Mouse (Mus musculus) kidney, postnatal 4 days (tissue): Measurements from ENCODE around the gene Crls1.

Experiments used
- DNase-seq, 2 experiments: peaks; one replicate each; pipeline ENCODE4 v3.0.0; 2021; ENCODE audit warnings: mixed read lengths in 2 of 2

Gene Crls1

DNA sequence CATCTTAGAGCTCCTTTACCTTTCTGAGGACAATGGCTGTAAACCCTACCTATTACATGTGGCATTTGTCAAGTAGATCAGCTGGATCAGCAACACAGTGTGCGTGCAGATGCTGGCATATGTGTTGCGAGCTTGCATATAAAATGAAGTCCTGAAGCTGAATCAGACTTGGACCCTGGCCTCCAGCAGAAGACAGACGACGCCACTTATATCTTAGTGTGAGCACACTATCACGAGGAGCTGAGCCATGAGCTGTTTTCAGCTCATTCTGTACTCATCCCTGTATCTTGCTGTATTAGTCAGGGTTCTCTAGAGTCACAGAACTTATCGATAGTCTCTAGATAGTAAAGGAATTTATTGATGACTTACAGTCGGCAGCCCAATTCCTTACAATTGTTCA, 38.8 kb downstream of the Crls1 start:
- DNase-seq: no peak

DNA sequence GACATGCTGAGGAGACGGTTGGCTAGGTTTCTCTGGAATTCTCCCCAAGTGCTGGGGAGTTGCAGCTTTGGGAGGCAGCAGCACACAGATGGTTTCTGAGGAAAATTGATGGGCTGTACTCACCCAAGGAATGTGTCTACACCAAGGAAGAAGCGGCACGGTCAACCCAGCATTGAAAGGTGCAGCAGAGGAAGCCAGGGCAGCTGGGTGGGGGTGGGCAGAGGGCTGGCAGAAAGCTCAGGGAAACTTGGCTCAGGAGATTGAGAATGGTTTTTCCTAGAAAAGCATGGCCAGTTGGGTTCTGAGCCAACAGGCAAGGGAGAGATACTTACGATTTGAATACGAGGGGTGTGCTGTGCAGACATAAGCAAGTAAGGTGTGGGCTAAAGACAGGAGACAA, 47.4 kb downstream of the Crls1 start:
- no peak for DNase-seq

DNA sequence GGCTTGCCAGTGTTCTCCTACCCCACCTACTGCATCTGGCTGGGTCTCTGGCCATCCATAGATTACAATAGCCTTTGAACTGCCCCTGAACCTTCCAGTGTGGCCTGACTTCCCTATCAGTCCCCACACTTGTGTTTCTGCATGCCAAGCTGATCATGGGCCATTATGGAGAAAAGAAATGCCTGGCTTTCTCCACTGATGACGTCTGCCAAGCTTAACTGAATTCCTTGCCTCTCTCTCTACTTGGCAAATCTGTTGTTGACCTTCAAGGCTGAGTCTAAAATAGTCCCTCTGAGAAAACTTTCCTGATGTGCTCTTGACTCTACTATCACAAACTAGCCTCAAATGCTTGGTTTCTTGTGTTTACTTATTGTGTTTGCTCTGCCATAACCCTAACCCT, 51.7 kb downstream of the Crls1 start:
- DNase-seq: no peak

GRCm38 (mm10) chr2:132900596-132900995, 54.1 kb downstream of the Crls1 start:
- DNase-seq: no peak

DNA sequence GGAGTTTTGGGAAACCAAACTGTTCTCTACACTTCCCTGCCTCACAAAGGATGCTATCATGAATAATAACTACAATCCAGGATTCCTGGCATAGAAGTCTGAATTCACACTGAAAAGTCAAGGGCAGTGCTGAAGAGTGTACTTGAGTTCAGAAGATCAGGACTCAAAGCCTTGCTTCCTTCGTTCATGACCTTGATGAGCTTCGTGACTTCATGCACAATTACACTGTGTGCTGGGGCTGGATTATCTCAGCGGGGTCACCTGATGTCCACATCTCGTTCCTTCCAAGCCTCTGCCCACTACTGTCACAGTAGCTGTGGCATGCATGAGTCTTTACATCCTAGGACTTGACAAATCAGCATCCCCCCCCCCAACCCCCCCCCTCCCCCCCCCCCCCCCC, 55.2 kb downstream of the Crls1 start:
- no peak for DNase-seq

DNA sequence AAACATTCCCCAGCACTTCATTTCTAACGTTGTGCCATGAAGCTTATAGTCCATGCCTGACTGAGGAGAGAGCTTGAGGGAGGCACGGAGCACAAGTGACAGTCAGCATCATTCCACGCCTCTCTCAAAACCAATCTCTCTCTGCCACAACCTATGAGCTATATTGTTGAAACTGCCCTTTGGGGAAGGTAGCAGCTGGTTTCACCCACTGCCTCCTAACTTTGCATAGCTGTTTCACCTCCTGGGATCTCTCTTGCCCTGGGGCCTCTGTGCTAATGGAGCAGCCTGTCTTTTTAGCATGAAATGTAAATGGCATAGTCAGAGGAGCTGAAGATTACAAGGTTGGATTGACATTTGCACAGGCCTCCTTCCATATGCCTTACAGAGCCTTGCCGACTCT, 55.6 kb downstream of the Crls1 start:
- DNase-seq: no peak

GRCm38 (mm10) chr2:132903498-132903897, 57.0 kb downstream of the Crls1 start:
- DNase-seq: peak in 1 of 2 experiments; percentile 33

DNA sequence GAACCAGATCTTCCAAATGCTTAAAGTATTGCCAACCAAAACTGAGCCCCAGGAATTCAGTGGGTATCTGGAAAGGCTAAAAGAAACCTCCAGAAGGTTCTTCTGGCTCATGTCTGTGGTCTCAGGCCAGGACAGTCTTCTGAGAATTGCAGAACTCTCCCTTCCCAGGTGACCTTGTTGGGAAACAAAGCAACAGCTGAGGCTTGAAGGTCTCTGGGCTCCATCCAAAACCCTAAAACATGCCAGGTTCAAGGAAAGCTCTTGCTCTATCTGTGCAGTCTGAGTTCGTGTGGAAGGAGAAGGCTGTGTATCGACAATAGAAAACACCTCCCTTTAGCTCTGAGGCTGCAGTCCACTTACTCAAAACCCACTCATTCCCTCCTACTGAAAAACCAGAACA, 58.5 kb downstream of the Crls1 start:
- no peak for DNase-seq

DNA sequence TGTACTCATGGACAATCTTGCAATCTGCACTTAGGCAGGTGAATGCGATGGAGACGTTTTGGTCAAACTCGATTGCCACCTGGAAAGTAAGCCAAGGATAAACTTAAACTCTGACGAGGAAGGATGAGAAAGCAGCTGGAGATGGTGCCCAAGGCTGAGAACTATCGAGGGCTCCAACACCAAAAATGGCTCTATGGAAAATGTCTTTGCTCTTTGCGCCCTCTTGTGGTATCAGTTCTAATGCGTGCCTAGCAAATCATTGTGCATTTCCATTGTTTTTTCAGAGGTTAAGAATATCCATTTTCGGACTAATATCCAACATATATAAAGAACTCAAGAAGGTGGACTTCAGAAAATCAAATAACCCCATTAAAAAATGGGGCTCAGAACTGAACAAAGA, 60.3 kb downstream of the Crls1 start:
- peak; percentile 17 to 51 for DNase-seq

DNA sequence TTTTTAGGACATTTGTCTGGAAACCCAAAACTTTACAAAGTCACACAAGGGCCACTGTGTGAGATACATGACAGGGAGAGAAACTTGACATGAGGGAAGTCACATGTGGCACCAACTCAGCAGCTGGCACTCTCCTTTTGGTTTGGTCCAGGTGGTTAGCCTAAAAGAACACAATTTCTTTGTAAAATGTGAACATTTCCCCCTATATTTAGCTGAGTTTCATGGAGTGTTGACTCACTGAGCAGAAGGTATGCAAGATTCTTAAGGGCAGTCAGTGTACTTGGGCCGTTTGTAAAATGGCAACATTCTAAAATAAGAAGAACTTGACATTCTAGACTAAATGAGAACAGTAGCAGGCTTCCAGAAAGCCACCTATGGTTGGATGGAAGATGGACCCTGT, 68.3 kb downstream of the Crls1 start:
- DNase-seq: no peak
